Mouse (Mus musculus) E14TG2a.4 (cell line): Measurements from ENCODE around the gene Tmem106a.

Experiments used
- H3K27me3 ChIP-seq: 2 replicates; pipeline ENCODE4 v1.6.1; 2014; ENCODE audit warnings: low read length, control low read depth; ENCODE audit not compliant: insufficient read depth
- H3K36me3 ChIP-seq: 2 replicates; pipeline ENCODE4 v1.6.1; 2014; ENCODE audit warnings: low read length, control low read depth; ENCODE audit not compliant: insufficient read depth
- H3K4me1 ChIP-seq: replicated peaks from 2 replicates; pipeline ENCODE4 v1.6.1; 2014; ENCODE audit warnings: low read depth, low read length, control low read depth
- H3K4me3 ChIP-seq: replicated peaks from 2 replicates; pipeline ENCODE4 v1.5.1; 2014; ENCODE audit warnings: mild to moderate bottlenecking, low read length
- H3K9me3 ChIP-seq: 2 replicates; pipeline ENCODE4 v1.6.1; 2014; ENCODE audit warnings: low read length, control low read depth
- CTCF ChIP-seq: conservative IDR thresholded peaks from 2 replicates; pipeline ENCODE4 v1.5.1; 2014; ENCODE audit warnings: low read length
- NANOG ChIP-seq: IDR thresholded peaks from 2 replicates; pipeline ENCODE4 v1.6.1; 2014; ENCODE audit warnings: borderline replicate concordance, low read length, mixed read lengths
- POU5F1 ChIP-seq: IDR thresholded peaks from 2 replicates; pipeline ENCODE4 v1.6.1; 2014; ENCODE audit warnings: low read length, borderline replicate concordance

Tmem106a gene

GRCm38 (mm10) chr11:101582054-101583035 is at the start of gene Tmem106a:
TSS of gene Tmem106a (plus strand) at chr11:101582242.
- peaks cover 76% of the 10 kb centered on the region for H3K36me3 ChIP-seq

DNA sequence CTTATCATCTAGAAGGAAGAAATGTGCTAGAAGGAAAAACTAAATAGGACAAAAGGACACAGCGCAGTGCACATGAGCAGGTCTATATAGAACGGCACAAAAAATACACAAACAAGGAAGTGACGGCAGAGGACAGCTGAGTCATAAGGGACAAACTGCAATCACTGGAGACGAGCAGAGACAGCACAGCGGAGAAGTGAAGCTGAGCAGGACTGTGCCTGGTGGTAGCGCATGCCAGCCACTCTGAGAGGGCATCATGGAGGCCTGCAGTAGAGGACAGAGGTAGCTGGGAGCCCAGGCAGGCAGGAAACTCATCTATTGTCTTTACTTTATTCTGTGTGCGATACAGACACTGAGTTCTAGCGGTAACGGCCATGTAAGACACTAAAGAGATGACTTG is 38.5 kb upstream of the Tmem106a start:
- H3K9me3 ChIP-seq = no peaks in the 10 kb centered on the region
- peaks cover 95% of the 10 kb centered on the region for H3K36me3 ChIP-seq
- H3K4me3 ChIP-seq = no peak overlapping the region
- TF ChIP-seq NANOG (no peak), CTCF (no peak), POU5F1 (no peak)
- peaks cover 69% of the 10 kb centered on the region for H3K4me1 ChIP-seq
- H3K27me3 ChIP-seq = no peaks in the 10 kb centered on the region

More at GRCm38 (mm10) chr11:101582054-101583035, at the start of gene Tmem106a:
- TF ChIP-seq NANOG (no peak), POU5F1 (no peak), CTCF (no peak)
- H3K9me3 ChIP-seq = no peaks in the 10 kb centered on the region
- peaks cover 78% of the 10 kb centered on the region for H3K4me1 ChIP-seq
- H3K4me3 ChIP-seq = peak within 1 kb of the TSS; percentile 71
- H3K27me3 ChIP-seq = no peaks in the 10 kb centered on the region

- Histone ChIP-seq H3K27me3 (no peaks in the 10 kb centered on the region), H3K4me3 (no peak overlapping the region), H3K9me3 (no peaks in the 10 kb centered on the region), H3K4me1 (peaks cover 74% of the 10 kb centered on the region), H3K36me3 (peaks cover 96% of the 10 kb centered on the region)
- TF ChIP-seq NANOG (no peak), CTCF (no peak), POU5F1 (no peak)
Observed at GRCm38 (mm10) chr11:101544132-101544531, 37.9 kb upstream of the Tmem106a start.

- H3K4me1 ChIP-seq = peaks cover 75% of the 10 kb centered on the region
- H3K4me3 ChIP-seq = peak overlapping the region; percentile 11
- no peaks in the 10 kb centered on the region for H3K27me3 ChIP-seq
- peaks cover 67% of the 10 kb centered on the region for H3K36me3 ChIP-seq
- no peaks in the 10 kb centered on the region for H3K9me3 ChIP-seq
- no peak for TF ChIP-seq CTCF
- peak; percentile 54; the same call in 1 of the 2 replicates for TF ChIP-seq POU5F1
- peak; percentile 56; the same call in 1 of the 2 replicates for TF ChIP-seq NANOG
Observed at GRCm38 (mm10) chr11:101548526-101548925, 33.5 kb upstream of the Tmem106a start.

- no peak for TF ChIP-seq POU5F1
- no peak for TF ChIP-seq NANOG
- no peak for TF ChIP-seq CTCF
- H3K9me3 ChIP-seq = no peaks in the 10 kb centered on the region
- H3K36me3 ChIP-seq = peaks cover 61% of the 10 kb centered on the region
- H3K4me1 ChIP-seq = peaks cover 68% of the 10 kb centered on the region
- H3K4me3 ChIP-seq = peak within 1 kb of the TSS; percentile 98
- no peaks in the 10 kb centered on the region for H3K27me3 ChIP-seq
Observed at GRCm38 (mm10) chr11:101551751-101552475, 30.1 kb upstream of the Tmem106a start, which contains the start of the genes Brca1 and Nbr1. TSS of gene Brca1 (minus strand) at chr11:101551955. TSS of gene Nbr1 (plus strand) at chr11:101552149.

DNA sequence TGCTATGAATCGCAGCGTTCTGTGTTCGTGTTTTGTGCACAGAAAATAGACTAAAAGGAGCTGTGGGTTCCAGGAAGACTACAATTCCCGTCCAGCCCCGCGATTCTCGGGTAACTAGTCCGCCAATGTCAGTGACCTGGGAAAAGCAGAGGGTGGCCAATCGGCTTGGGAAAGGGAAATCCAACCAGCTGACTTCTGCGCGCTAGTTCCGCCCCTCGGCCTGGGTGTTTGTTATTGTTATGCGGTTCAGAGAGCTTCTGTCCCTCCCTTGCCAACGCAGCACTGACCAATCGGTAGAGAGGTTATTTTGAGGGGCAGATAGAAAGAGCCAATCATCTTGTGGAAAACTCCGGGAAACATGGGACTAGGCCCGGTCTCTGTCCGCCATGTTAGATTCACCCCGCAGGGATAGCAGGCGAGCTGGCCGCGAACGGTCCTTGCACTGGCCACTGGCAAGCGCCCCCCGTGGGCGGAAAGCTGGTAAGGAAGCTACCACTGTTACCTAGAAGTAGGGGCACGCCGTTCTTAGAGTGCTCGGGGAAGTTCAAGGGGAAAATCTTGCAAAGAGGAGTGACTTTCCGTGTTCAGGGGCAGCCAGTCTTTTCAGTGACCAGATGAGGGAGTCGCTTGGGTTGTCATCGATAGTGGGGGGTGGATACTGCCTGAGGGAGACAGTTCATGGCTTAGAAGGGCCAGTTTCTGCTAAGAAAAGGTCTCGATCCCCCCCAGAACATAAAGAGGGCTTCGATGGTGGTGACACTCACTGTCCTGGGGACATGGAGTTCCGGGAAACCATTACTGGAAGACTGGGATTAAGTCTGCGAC is 29.4 kb upstream of the Tmem106a start:
- H3K36me3 ChIP-seq = peaks cover 61% of the 10 kb centered on the region
- H3K4me1 ChIP-seq = peaks cover 61% of the 10 kb centered on the region
- peak overlapping the region; percentile 98 for H3K4me3 ChIP-seq
- no peaks in the 10 kb centered on the region for H3K9me3 ChIP-seq
- no peak for TF ChIP-seq CTCF
- TF ChIP-seq POU5F1 = no peak; the same call in 1 of the 2 replicates
- TF ChIP-seq NANOG = no peak
- no peaks in the 10 kb centered on the region for H3K27me3 ChIP-seq

GRCm38 (mm10) chr11:101553354-101553930 is 28.6 kb upstream of the Tmem106a start:
- peaks cover 53% of the 10 kb centered on the region for H3K4me1 ChIP-seq
- H3K27me3 ChIP-seq = no peaks in the 10 kb centered on the region
- no peak for TF ChIP-seq CTCF
- no peak for TF ChIP-seq POU5F1
- TF ChIP-seq NANOG = no peak
- H3K9me3 ChIP-seq = no peaks in the 10 kb centered on the region
- H3K36me3 ChIP-seq = peaks cover 60% of the 10 kb centered on the region
- peak overlapping the region; percentile 98 for H3K4me3 ChIP-seq
